Mouse (Mus musculus) heart, embryonic 11.5 days (tissue): Measurements from ENCODE around the gene Bloc1s1. TPM values are rescaled to one million over a fixed set of nuclear protein-coding genes. Genes with fewer than 3 reads are reported as not detected.

ENCODE experiments used
- ATAC-seq: fragments of 200-750 bp; cut with Nextera tagmentation; replicated peaks from 2 replicates; pipeline ENCODE4 v1.8.0; 2017; ENCODE audit warnings: moderate library complexity; ENCODE audit not compliant: insufficient number of reproducible peaks, low FRiP score, low TSS enrichment
- H3K27ac ChIP-seq: fragments of 300-500 bp; sonication (generic); 2 replicates; pipeline ENCODE4 v1.5.1; 2014; ENCODE audit warnings: mild to moderate bottlenecking, low read depth, low read length
- H3K27me3 ChIP-seq: fragments of 300-500 bp; sonication (generic); 2 replicates; pipeline ENCODE4 v1.6.1; 2014; ENCODE audit warnings: mild to moderate bottlenecking, low read length, mixed read lengths; ENCODE audit not compliant: control insufficient read depth, insufficient read depth
- H3K36me3 ChIP-seq: fragments of 300-500 bp; sonication (generic); 2 replicates; pipeline ENCODE4 v1.6.1; 2014; ENCODE audit warnings: mild to moderate bottlenecking, low read length, moderate library complexity, mixed read lengths; ENCODE audit not compliant: control insufficient read depth, insufficient read depth
- H3K4me1 ChIP-seq: fragments of 300-500 bp; sonication (generic); 2 replicates; pipeline ENCODE4 v1.6.1; 2014; ENCODE audit warnings: low read length; ENCODE audit not compliant: control insufficient read depth, insufficient read depth
- H3K4me2 ChIP-seq: fragments of 300-500 bp; sonication (generic); 2 replicates; pipeline ENCODE4 v1.6.1; 2014; ENCODE audit warnings: mild to moderate bottlenecking, moderate library complexity
- H3K4me3 ChIP-seq: fragments of 300-500 bp; sonication (generic); 2 replicates; pipeline ENCODE4 v1.5.1; 2014; ENCODE audit warnings: low read depth, low read length
- H3K9ac ChIP-seq: fragments of 300-500 bp; sonication (generic); 2 replicates; pipeline ENCODE4 v1.6.1; 2014; ENCODE audit warnings: mild to moderate bottlenecking, low read depth, low read length, moderate library complexity
- H3K9me3 ChIP-seq: fragments of 300-500 bp; sonication (generic); replicated peaks from 2 replicates; pipeline ENCODE4 v1.6.1; 2016; ENCODE audit warnings: low read length; ENCODE audit not compliant: control insufficient read depth
- WGBS: fragments of 180-500 bp; shearing (Covaris S2); extraction: QIAGEN DNeasy Blood & Tissue Kit; methylation state at CpG from one replicate; pipeline ENCODE4 v1.1.7; 2014; ENCODE audit not compliant: insufficient replicate concordance; 5-methylcytosine and 5-hydroxymethylcytosine counted together
- polyA plus RNA-seq: library from polyadenylated mRNA; unstranded; fragments of >200 nt; fragmentation: Nextera tagmentation; extraction: Ambion mirVana; gene quantifications from 2 replicates; pipeline ENCODE4 v1.2.1, GENCODE M21; 2014

Bloc1s1 gene
- polyA plus RNA-seq, 1 experiment from 2014 or later, result 206 TPM

DNA sequence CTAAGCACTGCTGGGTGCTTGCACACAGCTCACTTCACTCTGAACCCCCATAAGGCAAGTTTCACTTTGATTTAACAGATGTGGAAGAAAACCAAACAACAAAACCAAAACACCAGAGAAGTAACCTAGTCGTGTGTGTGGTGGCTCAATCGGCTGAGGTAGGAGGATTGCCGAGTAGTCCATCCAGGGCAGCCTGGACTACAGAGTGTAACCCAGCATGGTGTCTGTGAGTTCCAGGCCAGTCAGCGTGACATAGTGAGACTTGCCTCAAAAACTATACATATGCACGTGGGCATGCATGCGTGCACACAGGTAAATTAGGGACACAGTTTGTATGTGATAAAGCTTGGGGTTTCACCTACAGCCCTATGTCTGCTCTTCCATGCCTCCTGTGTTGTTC, 6.4 kb downstream of the Bloc1s1 start:
- Histone ChIP-seq H3K4me1 (peaks cover 7% of the 10 kb centered on the region), H3K27ac (no peak overlapping the region), H3K4me2 (no peak overlapping the region), H3K27me3 (no peaks in the 10 kb centered on the region), H3K36me3 (peaks cover 12% of the 10 kb centered on the region), H3K9me3 (no peaks in the 10 kb centered on the region), H3K9ac (no peak overlapping the region), H3K4me3 (no peak overlapping the region)
- ATAC-seq, result no peak
- WGBS, result 88% methylated on average over 6 of the region's 6 CpGs

DNA sequence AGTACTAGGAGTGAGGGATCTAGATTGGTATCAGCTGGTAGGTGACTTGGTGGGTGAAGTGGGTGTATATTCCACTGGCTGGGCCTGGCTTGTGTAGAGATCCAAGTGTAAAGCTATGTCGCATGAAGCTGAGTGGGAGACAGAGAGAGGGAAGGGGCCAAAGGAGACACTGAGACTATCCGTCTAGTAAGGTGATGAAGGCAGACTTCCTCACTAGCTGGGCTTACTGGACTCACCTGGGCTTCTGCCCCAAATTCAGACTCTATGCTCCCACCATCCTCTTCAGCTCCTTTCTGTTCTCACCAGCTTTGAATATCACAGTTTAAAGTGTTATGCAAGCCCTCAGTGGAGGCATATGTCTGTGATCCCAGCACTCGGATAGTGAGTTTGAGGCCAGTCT, 7.2 kb downstream of the Bloc1s1 start:
- Histone ChIP-seq H3K36me3 (peaks cover 12% of the 10 kb centered on the region), H3K4me3 (no peak overlapping the region), H3K4me2 (no peak overlapping the region), H3K9me3 (no peaks in the 10 kb centered on the region), H3K27me3 (no peaks in the 10 kb centered on the region), H3K27ac (no peak overlapping the region), H3K4me1 (no peaks in the 10 kb centered on the region; the same call in none of the 2 replicates), H3K9ac (no peak overlapping the region)
- 88% methylated on average over 3 of the region's 3 CpGs for WGBS
- ATAC-seq, result no peak

DNA sequence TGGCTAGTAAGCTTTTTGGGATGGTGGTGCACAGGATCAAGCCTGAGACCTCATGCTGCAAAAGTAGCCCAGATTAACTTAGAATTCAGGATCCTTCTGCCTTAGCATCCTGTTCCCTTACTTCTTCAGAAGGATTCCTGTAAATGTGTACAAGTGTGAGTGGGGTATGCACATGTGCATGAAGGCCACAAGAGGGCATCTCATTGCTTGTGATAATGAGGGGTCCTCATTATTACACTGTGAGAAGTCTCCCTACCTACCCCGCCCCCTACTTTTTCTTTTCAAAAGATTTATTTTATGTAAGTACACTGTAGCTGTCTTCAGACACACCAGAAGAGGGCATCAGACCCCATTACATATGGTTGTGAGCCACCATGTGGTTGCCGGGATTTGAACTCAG, 8.3 kb downstream of the Bloc1s1 start:
- H3K9me3 ChIP-seq, result no peaks in the 10 kb centered on the region
- 86% methylated on average over 2 of the region's 2 CpGs for WGBS
- ATAC-seq, result no peak
- no peak overlapping the region for H3K27ac ChIP-seq
- peaks cover 3% of the 10 kb centered on the region for H3K4me1 ChIP-seq
- peaks cover 12% of the 10 kb centered on the region for H3K36me3 ChIP-seq
- no peak overlapping the region for H3K9ac ChIP-seq
- no peak overlapping the region for H3K4me3 ChIP-seq
- H3K27me3 ChIP-seq, result no peaks in the 10 kb centered on the region
- no peak overlapping the region for H3K4me2 ChIP-seq

DNA sequence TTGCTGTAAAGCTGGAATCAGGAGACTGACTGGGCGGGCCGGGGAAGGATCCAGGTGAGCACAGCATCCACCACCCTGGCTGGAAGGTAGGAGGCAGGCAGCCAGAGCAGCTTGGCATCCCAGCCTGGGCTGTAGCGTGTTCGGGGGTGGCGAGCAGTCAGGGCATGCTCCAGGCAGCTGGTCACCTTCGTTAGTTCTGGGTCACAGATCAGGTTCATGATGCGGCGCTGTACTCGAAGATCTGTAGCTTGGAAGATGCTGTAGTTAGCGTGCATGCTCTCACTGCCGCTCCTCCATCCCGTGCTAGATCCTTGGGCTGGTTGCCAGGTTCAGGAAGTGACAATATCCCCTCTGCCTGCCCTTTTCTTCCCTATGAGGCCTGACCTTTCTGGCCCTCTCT, 10.1 kb downstream of the Bloc1s1 start:
- H3K9me3 ChIP-seq, result no peaks in the 10 kb centered on the region
- no peak overlapping the region for H3K4me2 ChIP-seq
- peaks cover 12% of the 10 kb centered on the region for H3K36me3 ChIP-seq
- H3K4me3 ChIP-seq, result no peak overlapping the region
- no peak overlapping the region for H3K9ac ChIP-seq
- no peak for ATAC-seq
- WGBS, result 88% methylated on average over 12 of the region's 12 CpGs
- no peaks in the 10 kb centered on the region for H3K27me3 ChIP-seq
- no peak overlapping the region for H3K27ac ChIP-seq
- peaks cover 9% of the 10 kb centered on the region for H3K4me1 ChIP-seq

DNA sequence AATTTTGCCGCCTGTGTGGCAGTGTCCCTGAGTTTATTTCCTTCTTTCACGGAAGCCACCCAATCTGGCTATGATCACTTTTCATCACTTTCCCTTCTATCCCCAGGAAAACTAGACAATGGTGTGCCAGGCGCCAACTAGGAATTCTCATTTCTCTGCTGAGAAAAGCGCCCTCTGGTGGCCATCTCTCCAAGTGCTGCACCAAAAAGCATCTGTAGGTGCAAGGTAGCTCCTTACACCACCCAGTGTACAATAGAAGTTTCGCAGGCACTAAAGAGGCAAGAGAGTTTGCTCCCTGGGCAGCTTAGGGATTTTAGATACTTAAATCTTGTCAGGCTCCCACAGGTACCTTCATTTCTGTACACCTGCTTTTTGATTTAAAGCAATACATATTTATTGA, 10.6 kb downstream of the Bloc1s1 start:
- Histone ChIP-seq H3K9me3 (no peaks in the 10 kb centered on the region), H3K9ac (no peak overlapping the region), H3K27me3 (no peaks in the 10 kb centered on the region), H3K4me1 (peaks cover 9% of the 10 kb centered on the region), H3K27ac (no peak overlapping the region), H3K4me2 (no peak overlapping the region), H3K36me3 (peaks cover 12% of the 10 kb centered on the region), H3K4me3 (no peak overlapping the region)
- WGBS, result 5% methylated on average over 5 of the region's 5 CpGs
- ATAC-seq, result no peak

DNA sequence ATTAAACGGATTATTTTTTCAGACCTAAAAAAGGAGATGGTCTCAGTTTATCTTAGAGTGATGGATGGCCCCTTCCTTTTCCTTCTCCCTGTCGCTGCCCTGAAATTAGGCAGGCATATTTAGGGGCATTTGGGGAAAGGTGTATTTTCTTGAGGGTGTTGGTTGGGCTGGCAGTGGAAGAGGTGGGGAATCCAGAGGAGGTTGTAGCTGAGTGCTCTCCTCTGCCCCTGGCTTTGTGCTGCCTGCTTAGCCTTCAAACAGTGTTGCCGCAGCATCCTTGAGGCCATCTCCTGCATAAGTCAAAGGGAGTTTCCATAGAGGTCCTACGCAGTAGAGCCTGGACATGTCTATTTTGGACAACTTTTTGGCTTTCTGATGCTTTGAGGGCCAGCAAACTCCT, 11.0 kb downstream of the Bloc1s1 start:
- Histone ChIP-seq H3K9me3 (no peaks in the 10 kb centered on the region), H3K36me3 (peaks cover 12% of the 10 kb centered on the region), H3K4me3 (no peak overlapping the region), H3K9ac (no peak overlapping the region), H3K4me2 (no peak overlapping the region), H3K27me3 (no peaks in the 10 kb centered on the region), H3K4me1 (peaks cover 9% of the 10 kb centered on the region), H3K27ac (no peak overlapping the region)
- no peak for ATAC-seq
- 69% methylated on average over 4 of the region's 4 CpGs for WGBS

DNA sequence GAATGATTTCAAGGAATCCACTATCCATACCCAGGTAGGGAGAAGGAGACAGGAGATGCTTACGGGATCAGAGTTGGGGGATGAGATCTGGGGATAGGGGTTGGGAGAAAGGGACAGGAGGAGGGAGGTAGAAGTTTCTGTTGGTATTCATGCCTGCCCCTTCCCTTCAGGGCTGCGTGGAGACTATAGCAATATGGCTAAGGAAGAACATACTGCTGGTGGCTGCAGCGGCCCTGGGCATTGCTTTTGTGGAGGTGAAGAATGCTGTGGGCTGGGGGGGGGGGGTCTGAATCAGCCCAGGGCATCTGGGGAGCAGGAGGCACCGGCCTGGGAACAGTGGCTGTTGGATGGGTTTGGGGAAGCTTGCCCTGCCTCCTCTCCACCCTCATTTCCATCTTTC, 11.6 kb downstream of the Bloc1s1 start:
- WGBS, result 78% methylated on average over 4 of the region's 4 CpGs
- peaks cover 9% of the 10 kb centered on the region for H3K4me1 ChIP-seq
- peaks cover 9% of the 10 kb centered on the region for H3K36me3 ChIP-seq
- no peaks in the 10 kb centered on the region for H3K27me3 ChIP-seq
- no peaks in the 10 kb centered on the region for H3K9me3 ChIP-seq
- H3K4me3 ChIP-seq, result no peak overlapping the region
- ATAC-seq, result no peak
- H3K27ac ChIP-seq, result no peak overlapping the region
- no peak overlapping the region for H3K4me2 ChIP-seq
- H3K9ac ChIP-seq, result no peak overlapping the region

DNA sequence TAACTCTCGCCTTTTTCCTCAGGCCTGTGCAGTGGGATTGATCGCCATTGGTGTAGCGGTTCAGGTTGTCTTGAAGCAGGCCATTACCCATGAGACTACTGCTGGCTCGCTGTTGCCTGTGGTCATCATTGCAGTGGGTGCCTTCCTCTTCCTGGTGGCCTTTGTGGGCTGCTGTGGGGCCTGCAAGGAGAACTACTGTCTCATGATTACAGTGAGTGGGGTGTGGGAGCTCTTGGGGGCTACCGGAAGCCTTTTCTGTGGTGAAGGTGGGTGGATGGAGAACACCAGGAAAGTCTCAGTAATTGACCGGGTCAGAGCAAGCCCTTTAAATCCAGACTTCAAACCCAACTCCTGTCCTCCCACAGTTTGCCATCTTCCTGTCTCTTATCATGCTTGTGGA, 12.4 kb downstream of the Bloc1s1 start:
- H3K36me3 ChIP-seq, result peaks cover 9% of the 10 kb centered on the region
- WGBS, result 81% methylated on average over 6 of the region's 6 CpGs
- peak overlapping the region; percentile 90; the same call in 1 of the 2 replicates for H3K4me3 ChIP-seq
- H3K9me3 ChIP-seq, result no peaks in the 10 kb centered on the region
- ATAC-seq, result no peak
- no peak overlapping the region for H3K9ac ChIP-seq
- peaks cover 9% of the 10 kb centered on the region for H3K4me1 ChIP-seq
- peak overlapping the region; percentile 67; the same call in 1 of the 2 replicates for H3K4me2 ChIP-seq
- H3K27me3 ChIP-seq, result no peaks in the 10 kb centered on the region
- H3K27ac ChIP-seq, result no peak overlapping the region

DNA sequence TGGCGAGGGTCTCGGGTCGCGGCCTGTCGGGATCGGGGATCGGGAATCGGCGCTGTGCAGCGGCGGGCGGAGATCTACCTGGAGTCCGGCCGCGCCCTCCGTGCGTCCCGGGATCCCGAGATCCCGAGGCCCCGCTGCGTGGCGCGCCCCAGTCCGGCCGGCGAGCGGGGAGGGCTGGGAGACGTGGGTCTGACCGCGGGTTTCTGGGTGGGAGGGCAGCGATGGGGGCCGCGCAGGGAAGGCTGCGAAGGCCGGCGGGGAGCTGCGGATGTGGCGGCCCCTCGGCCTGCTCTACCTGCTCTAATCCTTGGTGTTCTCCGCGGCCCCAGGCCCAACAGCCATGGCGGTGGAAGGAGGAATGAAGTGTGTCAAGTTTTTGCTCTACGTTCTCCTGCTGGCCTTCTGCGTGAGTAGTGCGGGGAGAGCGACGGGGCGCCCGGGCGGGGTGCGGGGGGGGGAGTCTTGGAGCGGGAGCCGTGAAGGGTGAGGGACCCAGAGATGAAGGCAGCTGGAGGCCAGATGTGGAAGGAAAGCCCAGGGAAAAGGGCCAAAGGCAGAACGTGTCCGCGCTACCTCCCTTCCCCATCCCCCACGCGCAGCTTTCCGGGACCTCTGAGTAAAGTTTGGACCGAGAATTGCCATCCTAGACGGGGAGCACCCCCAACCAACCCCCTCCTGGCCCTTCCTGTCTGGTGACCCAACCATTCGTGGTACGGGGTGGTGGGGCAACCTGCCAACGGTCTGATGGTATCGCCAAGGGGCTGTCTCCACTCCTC, 13.6 kb downstream of the Bloc1s1 start:
- Histone ChIP-seq H3K27me3 (no peaks in the 10 kb centered on the region), H3K9me3 (no peaks in the 10 kb centered on the region), H3K4me3 (peak overlapping the region; percentile 90), H3K4me1 (peaks cover 9% of the 10 kb centered on the region), H3K27ac (peak overlapping the region; percentile 76), H3K36me3 (peaks cover 9% of the 10 kb centered on the region), H3K9ac (peak overlapping the region; percentile 97), H3K4me2 (peak overlapping the region; percentile 67)
- 2% methylated on average over 53 of the region's 66 CpGs for WGBS
- peak; percentile 43 for ATAC-seq
